Mouse (Mus musculus): ENCODE measurements around the gene Col26a1. TPM values are rescaled to one million over a fixed set of nuclear protein-coding genes. Genes with fewer than 3 reads are reported as not detected.
"Not testable (repeated sequence)": the region's sequence is repeated elsewhere in the genome, so short reads cannot be mapped to it uniquely, and the experiment has no call there.

Gene Col26a1
- polyA plus RNA-seq, 1 experiment = 0.02 TPM

DNA sequence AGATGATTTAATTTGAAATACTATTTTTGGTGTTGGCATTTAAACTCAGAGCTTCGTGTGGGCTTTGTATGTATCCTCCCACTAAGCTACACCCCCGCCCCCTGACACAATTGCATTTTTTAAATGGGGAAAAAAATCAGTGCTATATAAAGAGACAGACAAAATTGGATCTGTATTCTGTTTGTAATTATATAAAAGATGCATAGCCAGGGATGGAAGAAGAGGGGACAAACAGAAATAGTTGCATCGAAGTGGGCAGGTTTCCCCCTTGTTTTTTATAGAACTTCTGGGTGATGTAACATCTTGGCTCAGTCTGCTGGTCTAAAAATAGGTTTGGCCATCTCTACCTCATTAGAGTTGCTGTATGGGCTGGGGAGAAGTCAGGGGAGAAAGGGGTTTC is 107.5 kb downstream of the Col26a1 start:
- Histone ChIP-seq H3K27me3 (ENCODE audit: control insufficient read depth) (no peaks in the 10 kb centered on the region; the same call in 1 of the 2 replicates), H3K4me1 (ENCODE audit: control insufficient read depth) (peaks cover 3% of the 10 kb centered on the region), H3K9me3 (ENCODE audit: control insufficient read depth, low read length) (peaks cover 16% of the 10 kb centered on the region), H3K36me3 (ENCODE audit: control insufficient read depth) (no peaks in the 10 kb centered on the region), H3K4me3 (replicated peaks) (no peak overlapping the region)
- TF ChIP-seq TAL1 (IDR thresholded peaks at IDR 0.05; ENCODE audit: low read length) = no peak

- TF ChIP-seq GATA1 (IDR thresholded peaks at IDR 0.05; ENCODE audit: low read length) (no peak), TAL1 (IDR thresholded peaks at IDR 0.05; ENCODE audit: low read length) (0 out of 3 replicates have a peak, but pooled peaks have one; percentile 5)
- Histone ChIP-seq H3K9me3 (ENCODE audit: control insufficient read depth, low read length) (peaks cover 16% of the 10 kb centered on the region), H3K4me1 (ENCODE audit: control insufficient read depth) (peaks cover 3% of the 10 kb centered on the region), H3K36me3 (ENCODE audit: control insufficient read depth) (no peaks in the 10 kb centered on the region), H3K27me3 (ENCODE audit: control insufficient read depth) (no peaks in the 10 kb centered on the region; the same call in 1 of the 2 replicates), H3K4me3 (replicated peaks) (no peak overlapping the region)
Observed at GRCm38 (mm10) chr5:136773044-136774039, 109.7 kb downstream of the Col26a1 start.

DNA sequence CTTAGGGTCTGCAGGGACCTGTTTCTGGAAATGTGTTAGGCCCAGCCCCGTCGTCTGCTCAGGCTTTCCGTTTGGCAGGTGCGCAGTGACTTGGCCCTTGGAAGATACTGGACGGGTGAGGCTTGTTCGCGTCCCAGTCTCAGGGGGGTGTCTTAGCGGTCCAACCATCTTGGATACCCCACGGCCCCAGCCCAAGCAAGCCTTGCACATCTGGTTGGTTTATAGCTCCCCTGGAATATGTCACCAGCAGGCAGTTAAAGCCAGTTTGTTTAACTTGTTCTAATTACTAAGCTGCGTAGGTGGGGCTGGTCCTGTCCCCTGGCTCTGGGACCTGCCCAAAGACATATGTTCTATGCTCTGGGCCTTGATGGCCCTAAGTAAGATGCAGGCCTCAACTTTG is 111.9 kb downstream of the Col26a1 start:
- Histone ChIP-seq H3K27me3 (ENCODE audit: control insufficient read depth) (no peaks in the 10 kb centered on the region; the same call in 1 of the 2 replicates), H3K4me1 (ENCODE audit: control insufficient read depth) (peaks cover 3% of the 10 kb centered on the region), H3K4me3 (replicated peaks) (no peak overlapping the region), H3K9me3 (ENCODE audit: control insufficient read depth, low read length) (peaks cover 16% of the 10 kb centered on the region), H3K36me3 (ENCODE audit: control insufficient read depth) (no peaks in the 10 kb centered on the region)
- TF ChIP-seq TAL1 (IDR thresholded peaks at IDR 0.05; ENCODE audit: low read length) (no peak), GATA1 (IDR thresholded peaks at IDR 0.05; ENCODE audit: low read length) (no peak)

DNA sequence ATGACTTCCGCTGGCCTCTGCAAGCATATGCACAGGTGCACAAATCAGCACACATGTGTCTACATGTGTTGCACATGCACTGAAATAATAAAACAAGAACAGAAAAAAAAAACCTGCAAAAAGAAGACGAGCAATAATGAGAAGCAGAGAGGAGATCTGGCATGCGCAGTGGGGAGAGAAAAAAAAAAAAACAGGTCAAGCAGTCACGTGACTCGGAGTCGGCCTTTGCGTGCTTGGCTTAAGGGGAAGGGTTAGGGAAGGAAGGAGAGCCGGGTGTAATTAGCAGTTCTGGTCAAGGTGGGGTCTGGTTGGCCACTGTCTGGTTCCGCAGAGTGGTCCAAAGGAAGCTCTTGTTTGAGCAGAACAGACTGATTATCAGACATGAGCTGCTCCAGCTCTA is 115.7 kb downstream of the Col26a1 start:
- Histone ChIP-seq H3K27me3 (ENCODE audit: control insufficient read depth) (no peaks in the 10 kb centered on the region), H3K4me1 (ENCODE audit: control insufficient read depth) (no peaks in the 10 kb centered on the region), H3K36me3 (ENCODE audit: control insufficient read depth) (no peaks in the 10 kb centered on the region), H3K9me3 (ENCODE audit: control insufficient read depth, low read length) (no peaks in the 10 kb centered on the region), H3K4me3 (replicated peaks) (no peak overlapping the region)
- TF ChIP-seq TAL1 (IDR thresholded peaks at IDR 0.05; ENCODE audit: low read length) (no peak), GATA1 (IDR thresholded peaks at IDR 0.05; ENCODE audit: low read length) (no peak)

DNA sequence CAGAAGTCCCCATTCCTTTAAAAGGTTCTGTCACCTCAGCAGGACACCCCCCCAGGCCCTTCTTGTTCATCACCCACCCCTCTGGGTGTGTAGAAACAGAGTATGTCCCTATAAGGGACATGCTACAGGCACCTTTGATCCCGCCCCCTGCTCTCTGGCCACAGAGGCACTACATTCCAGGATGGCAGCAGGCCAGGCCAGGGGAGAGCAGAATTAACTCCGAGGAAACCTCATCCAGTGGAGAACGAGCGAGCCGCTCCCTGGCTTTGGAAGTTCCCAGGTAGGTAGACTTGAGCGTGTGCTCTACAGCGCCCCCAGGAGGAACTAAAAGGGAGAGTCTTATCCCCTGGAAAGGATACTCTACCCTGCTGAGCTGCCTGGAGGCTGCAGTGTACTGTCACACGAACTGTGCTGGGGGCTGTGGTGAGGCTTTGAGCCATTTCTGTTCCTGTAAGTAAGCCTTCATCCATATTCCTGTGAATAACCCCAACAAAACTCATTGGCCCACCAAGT is 118.8 kb downstream of the Col26a1 start:
- TF ChIP-seq TAL1 (IDR thresholded peaks at IDR 0.05; ENCODE audit: low read length) = no peak
- Histone ChIP-seq H3K4me3 (replicated peaks) (no peak overlapping the region), H3K4me1 (ENCODE audit: control insufficient read depth) (no peaks in the 10 kb centered on the region), H3K27me3 (ENCODE audit: control insufficient read depth) (no peaks in the 10 kb centered on the region), H3K36me3 (ENCODE audit: control insufficient read depth) (no peaks in the 10 kb centered on the region), H3K9me3 (ENCODE audit: control insufficient read depth, low read length) (no peaks in the 10 kb centered on the region)

DNA sequence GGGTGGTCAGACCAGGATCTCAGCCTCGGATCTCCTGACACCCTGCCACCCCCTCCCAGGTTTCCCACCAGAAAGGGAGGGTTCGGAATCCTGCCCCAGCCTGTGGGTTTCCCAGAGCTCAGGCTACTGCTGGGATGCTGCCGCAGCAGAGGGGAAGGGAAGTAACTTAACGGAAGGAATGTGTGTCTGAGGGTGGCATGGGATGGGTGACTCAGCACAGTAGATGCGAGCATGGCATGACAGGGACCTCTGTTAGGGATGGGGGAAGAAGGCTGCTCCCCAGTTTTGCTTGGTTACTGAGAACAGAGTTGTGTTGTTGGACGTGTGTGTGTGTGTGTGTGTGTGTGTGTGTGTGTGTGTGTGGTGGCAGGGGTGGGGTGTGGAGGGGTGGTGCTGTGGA is 122.7 kb downstream of the Col26a1 start:
- Histone ChIP-seq H3K27me3 (ENCODE audit: control insufficient read depth) (no peaks in the 10 kb centered on the region), H3K36me3 (ENCODE audit: control insufficient read depth) (no peaks in the 10 kb centered on the region), H3K4me3 (replicated peaks) (no peak overlapping the region), H3K9me3 (ENCODE audit: control insufficient read depth, low read length) (no peaks in the 10 kb centered on the region), H3K4me1 (ENCODE audit: control insufficient read depth) (no peaks in the 10 kb centered on the region)
- TF ChIP-seq TAL1 (IDR thresholded peaks at IDR 0.05; ENCODE audit: low read length) = no peak
- no peak for TF ChIP-seq GATA1 (IDR thresholded peaks at IDR 0.05; ENCODE audit: low read length)

DNA sequence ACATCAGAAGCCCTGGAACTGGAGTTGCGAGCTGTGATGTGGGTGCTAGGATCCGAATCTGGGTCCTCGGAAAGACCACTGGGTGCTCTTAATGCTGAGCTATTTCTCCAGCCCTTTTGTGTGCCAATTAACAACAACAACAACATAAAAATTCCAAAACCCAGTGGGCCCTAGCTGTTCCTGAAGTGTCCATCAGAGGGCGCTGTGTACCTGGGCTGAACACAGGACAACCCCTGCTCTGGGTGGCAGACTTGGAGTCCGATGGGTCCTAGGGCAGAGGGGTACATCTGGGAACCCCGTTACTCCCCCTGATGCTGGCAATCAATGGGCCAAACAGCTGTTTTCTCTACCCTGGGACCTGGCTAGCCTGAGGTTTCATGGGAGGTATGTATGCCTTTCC is 123.2 kb downstream of the Col26a1 start:
- Histone ChIP-seq H3K36me3 (ENCODE audit: control insufficient read depth) (no peaks in the 10 kb centered on the region), H3K4me1 (ENCODE audit: control insufficient read depth) (no peaks in the 10 kb centered on the region), H3K4me3 (replicated peaks) (no peak overlapping the region), H3K9me3 (ENCODE audit: control insufficient read depth, low read length) (no peaks in the 10 kb centered on the region), H3K27me3 (ENCODE audit: control insufficient read depth) (no peaks in the 10 kb centered on the region)
- TF ChIP-seq TAL1 (IDR thresholded peaks at IDR 0.05; ENCODE audit: low read length) (no peak), GATA1 (IDR thresholded peaks at IDR 0.05; ENCODE audit: low read length) (no peak)

GRCm38 (mm10) chr5:136755696-136756095 is 127.3 kb downstream of the Col26a1 start:
- H3K9me3 ChIP-seq (ENCODE audit: control insufficient read depth, low read length) = peaks cover 17% of the 10 kb centered on the region
- no peak for TF ChIP-seq TAL1 (IDR thresholded peaks at IDR 0.05; ENCODE audit: low read length)

DNA sequence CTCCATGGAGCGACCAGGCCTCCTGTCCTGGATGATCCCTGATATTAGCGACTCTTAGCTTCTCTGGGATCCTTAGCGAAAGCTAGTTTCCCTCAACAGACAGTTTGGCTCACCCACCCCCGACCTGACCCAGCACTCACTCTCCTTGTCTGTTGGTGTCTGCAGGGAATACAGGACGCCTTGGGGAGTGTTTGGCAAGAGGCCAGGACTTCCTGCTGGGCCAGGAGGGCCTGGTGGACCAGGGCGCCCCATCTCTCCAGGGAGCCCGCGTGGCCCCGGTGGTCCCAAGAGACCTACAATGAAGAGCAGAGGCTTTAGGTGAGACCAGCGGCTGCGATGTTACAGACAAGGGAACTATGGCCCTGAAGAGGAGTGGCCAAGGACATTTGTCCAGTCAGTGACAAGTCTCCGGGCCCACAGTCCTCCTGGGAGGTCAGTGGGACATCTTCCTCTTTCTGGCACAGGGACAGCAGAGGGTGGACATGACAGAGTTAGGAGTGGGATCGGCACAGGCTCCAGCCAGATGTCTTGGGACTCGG is 128.9 kb downstream of the Col26a1 start:
- no peaks in the 10 kb centered on the region for H3K27me3 ChIP-seq (ENCODE audit: control insufficient read depth)
- no peaks in the 10 kb centered on the region for H3K4me1 ChIP-seq (ENCODE audit: control insufficient read depth)
- H3K36me3 ChIP-seq (ENCODE audit: control insufficient read depth) = no peaks in the 10 kb centered on the region
- TF ChIP-seq GATA1 (IDR thresholded peaks at IDR 0.05; ENCODE audit: low read length) (no peak), TAL1 (IDR thresholded peaks at IDR 0.05; ENCODE audit: low read length) (no peak)
- H3K4me3 ChIP-seq (replicated peaks) = no peak overlapping the region
- H3K9me3 ChIP-seq (ENCODE audit: control insufficient read depth, low read length) = peaks cover 27% of the 10 kb centered on the region

More at GRCm38 (mm10) chr5:136755696-136756095, 127.3 kb downstream of the Col26a1 start:
- Histone ChIP-seq H3K4me3 (replicated peaks) (no peak overlapping the region), H3K27me3 (ENCODE audit: control insufficient read depth) (no peaks in the 10 kb centered on the region), H3K36me3 (ENCODE audit: control insufficient read depth) (no peaks in the 10 kb centered on the region), H3K4me1 (ENCODE audit: control insufficient read depth) (no peaks in the 10 kb centered on the region)

- not testable (repeated sequence) for H3K36me3 ChIP-seq (ENCODE audit: control insufficient read depth); H3K27me3 ChIP-seq (ENCODE audit: control insufficient read depth); H3K4me1 ChIP-seq (ENCODE audit: control insufficient read depth); H3K4me3 ChIP-seq (replicated peaks)
- H3K9me3 ChIP-seq (ENCODE audit: control insufficient read depth, low read length) = peaks cover 36% of the 10 kb centered on the region
Observed at GRCm38 (mm10) chr5:136753176-136753575, 129.8 kb downstream of the Col26a1 start.
